Mouse (Mus musculus) central nervous system, embryonic 14 days (tissue): ENCODE measurements around the gene Sult2b1. TPM values are rescaled to one million over a fixed set of nuclear protein-coding genes. Genes with fewer than 3 reads are reported as not detected.

Experiments used
- polyA plus RNA-seq: library from polyadenylated mRNA; depleted of rRNA; stranded (reverse); fragments of >200 nt; gene quantifications from 2 replicates; pipeline ENCODE4 v1.2.3, GENCODE M21; 2012; rRNA removed

Gene Sult2b1
- polyA plus RNA-seq, 1 experiment: 1.2 TPM

Other genes with a start within 250 kb of the Sult2b1 start
- 0.33 and 0.73 TPM in 2 replicates for gene Hsd17b14, start 229.8 kb downstream of the Sult2b1 start, polyA plus RNA-seq
- gene Bcat2, start 214.5 kb downstream of the Sult2b1 start, polyA plus RNA-seq: 31.0 and 38.8 TPM in 2 replicates
- 0.23 TPM in 1 of 2 replicates, not detected in the other for gene Fgf21, start 169.2 kb downstream of the Sult2b1 start, polyA plus RNA-seq
- gene Fut1, start 167.4 kb downstream of the Sult2b1 start, polyA plus RNA-seq: 0.02 and 0.43 TPM in 2 replicates
- 0.14 and 0.28 TPM in 2 replicates for gene Izumo1, start 162.9 kb downstream of the Sult2b1 start, polyA plus RNA-seq
- 12.3 and 14.3 TPM in 2 replicates for gene Rasip1, start 157.2 kb downstream of the Sult2b1 start, polyA plus RNA-seq
- 3.5 and 7.4 TPM in 2 replicates for gene Mamstr, start 144.7 kb downstream of the Sult2b1 start, polyA plus RNA-seq
- 0.06 and 0.24 TPM in 2 replicates for gene Fut2, start 118.3 kb downstream of the Sult2b1 start, polyA plus RNA-seq
- gene Ntn5, start 100.6 kb downstream of the Sult2b1 start, polyA plus RNA-seq: 2.0 and 3.1 TPM in 2 replicates
- gene Sec1, start 90.3 kb downstream of the Sult2b1 start, polyA plus RNA-seq: 0.95 and 2.1 TPM in 2 replicates
- 92.3 and 104 TPM in 2 replicates for gene Car11, start 84.8 kb downstream of the Sult2b1 start, polyA plus RNA-seq
- gene Dbp, start 79.6 kb downstream of the Sult2b1 start, polyA plus RNA-seq: 9.3 and 11.5 TPM in 2 replicates
- gene Rpl18, start 69.2 kb downstream of the Sult2b1 start, polyA plus RNA-seq: 985 and 996 TPM in 2 replicates
- gene Sphk2, start 66.7 kb downstream of the Sult2b1 start, polyA plus RNA-seq: 29.4 and 30.0 TPM in 2 replicates
- gene Fam83e, start 63.5 kb downstream of the Sult2b1 start, polyA plus RNA-seq: 0.60 and 0.77 TPM in 2 replicates
- gene Spaca4, start 58.9 kb downstream of the Sult2b1 start, polyA plus RNA-seq: not detected in 2 replicates
- gene Lmtk3, start 931 bp downstream of the Sult2b1 start, polyA plus RNA-seq: 250 and 252 TPM in 2 replicates
- gene Cyth2, start 29.9 kb upstream of the Sult2b1 start, polyA plus RNA-seq: 230 and 274 TPM in 2 replicates
- 0.96 and 1.5 TPM in 2 replicates for gene Kcnj14, start 40.1 kb upstream of the Sult2b1 start, polyA plus RNA-seq
- gene Grwd1, start 46.3 kb upstream of the Sult2b1 start, polyA plus RNA-seq: 20.9 and 23.6 TPM in 2 replicates
- gene Kdelr1, start 88.1 kb upstream of the Sult2b1 start, polyA plus RNA-seq: 157 and 187 TPM in 2 replicates
- gene Grin2d, start 93.7 kb upstream of the Sult2b1 start, polyA plus RNA-seq: 12.8 and 18.8 TPM in 2 replicates
- 0.14 and 0.59 TPM in 2 replicates for gene Syngr4, start 112.0 kb upstream of the Sult2b1 start, polyA plus RNA-seq
- gene Tmem143, start 112.3 kb upstream of the Sult2b1 start, polyA plus RNA-seq: 16.2 and 16.5 TPM in 2 replicates
- gene Emp3, start 136.7 kb upstream of the Sult2b1 start, polyA plus RNA-seq: 25.6 and 55.8 TPM in 2 replicates
- gene Ccdc114, start 139.4 kb upstream of the Sult2b1 start, polyA plus RNA-seq: 6.0 and 7.2 TPM in 2 replicates
- 1.4 and 1.5 TPM in 2 replicates for gene Abcc6, start 245.6 kb upstream of the Sult2b1 start, polyA plus RNA-seq
- 39.8 and 43.8 TPM in 2 replicates for gene Nomo1, start 249.0 kb upstream of the Sult2b1 start, polyA plus RNA-seq